Mouse (Mus musculus) stomach, postnatal 0 days (tissue): ENCODE data around the gene Relb.

Experiments used
- CTCF ChIP-seq: IDR thresholded peaks from 2 replicates; pipeline ENCODE4 v1.5.1; 2016; ENCODE audit warnings: antibody characterized with exemption, low read depth, mild to moderate bottlenecking, moderate library complexity
- EP300 ChIP-seq: optimal IDR thresholded peaks from 2 replicates; pipeline ENCODE3; 2016; ENCODE audit warnings: antibody characterized with exemption

DNA sequence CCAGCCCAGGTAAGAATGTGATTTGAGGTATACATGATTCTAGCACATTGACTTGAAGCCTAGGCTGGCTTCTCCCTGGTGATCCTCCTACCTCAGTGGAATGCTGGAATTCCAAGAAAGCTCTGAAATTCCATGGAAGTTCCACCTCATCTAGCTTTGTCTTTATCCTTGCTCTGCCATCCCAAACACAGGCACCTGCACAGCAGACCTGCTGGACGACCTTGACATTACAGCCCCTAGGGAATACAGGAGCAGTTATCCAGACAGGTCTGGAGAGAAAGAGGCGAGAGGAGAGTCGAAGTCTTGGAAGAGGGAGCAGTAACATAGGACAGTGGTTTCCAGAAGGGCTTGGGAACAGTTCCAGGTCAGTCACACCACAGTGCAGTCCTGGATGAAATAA, 59.6 kb downstream of the Relb start:
- TF ChIP-seq CTCF = no peak
- no peak for TF ChIP-seq EP300
